Mouse (Mus musculus) liver, embryonic 15.5 days (tissue): Measurements from ENCODE around the gene Itga11. TPM values are rescaled to one million over a fixed set of nuclear protein-coding genes. Genes with fewer than 3 reads are reported as not detected.
"Not testable (repeated sequence)": the region's sequence is repeated elsewhere in the genome, so short reads cannot be mapped to it uniquely, and the experiment has no call there.

Source experiments
- ATAC-seq: fragments of 200-750 bp; cut with Nextera tagmentation; 2 replicates; pipeline ENCODE4 v1.8.0; 2017; ENCODE audit warnings: moderate number of reproducible peaks, mild to moderate bottlenecking, moderate library complexity; ENCODE audit not compliant: insufficient read depth
- H3K27ac ChIP-seq: fragments of 300-500 bp; sonication (generic); replicated peaks from 2 replicates; pipeline ENCODE4 v1.5.1; 2015; ENCODE audit warnings: mild to moderate bottlenecking, inconsistent platforms
- H3K27me3 ChIP-seq: fragments of 300-500 bp; sonication (generic); 2 replicates; pipeline ENCODE4 v1.6.1; 2015; ENCODE audit warnings: mild to moderate bottlenecking, inconsistent platforms
- H3K36me3 ChIP-seq: fragments of 300-500 bp; sonication (generic); replicated peaks from 2 replicates; pipeline ENCODE4 v1.6.1; 2015; ENCODE audit warnings: moderate library complexity, mild to moderate bottlenecking, inconsistent platforms
- H3K4me1 ChIP-seq: fragments of 300-500 bp; sonication (generic); replicated peaks from 2 replicates; pipeline ENCODE4 v1.6.1; 2015; ENCODE audit warnings: inconsistent platforms
- H3K4me2 ChIP-seq: fragments of 300-500 bp; sonication (generic); 2 replicates; pipeline ENCODE4 v1.6.1; 2015; ENCODE audit warnings: moderate library complexity, mild to moderate bottlenecking, inconsistent platforms
- H3K4me3 ChIP-seq: fragments of 300-500 bp; sonication (generic); replicated peaks from 2 replicates; pipeline ENCODE4 v1.5.1; 2015; ENCODE audit warnings: mild to moderate bottlenecking, inconsistent platforms
- H3K9ac ChIP-seq: fragments of 300-500 bp; sonication (generic); 2 replicates; pipeline ENCODE4 v1.6.1; 2015; ENCODE audit warnings: moderate library complexity, mild to moderate bottlenecking, inconsistent platforms
- H3K9me3 ChIP-seq: fragments of 300-500 bp; sonication (generic); replicated peaks from 2 replicates; pipeline ENCODE4 v1.6.1; 2016; ENCODE audit warnings: inconsistent platforms
- WGBS: fragments of 180-500 bp; shearing (Covaris S2); methylation state at CpG from one replicate; pipeline ENCODE4 v1.1.7; 2015; ENCODE audit warnings: mixed read lengths; ENCODE audit not compliant: insufficient replicate concordance; 5-methylcytosine and 5-hydroxymethylcytosine counted together
- polyA plus RNA-seq: library from polyadenylated mRNA; unstranded; fragments of >200 nt; fragmentation: Nextera tagmentation; extraction: Ambion mirVana; gene quantifications from 2 replicates; pipeline ENCODE4 v1.2.1, GENCODE M21; 2015

Itga11 gene
- polyA plus RNA-seq, 1 experiment from 2014 or later, result 0.12 TPM

GRCm38 (mm10) chr9:62658016-62658415, 19.6 kb upstream of the Itga11 start:
- H3K27me3 ChIP-seq, result no peaks in the 10 kb centered on the region
- H3K36me3 ChIP-seq, result no peaks in the 10 kb centered on the region
- 70% methylated on average over 3 of the region's 3 CpGs for WGBS
- no peak overlapping the region for H3K9ac ChIP-seq
- H3K27ac ChIP-seq, result no peak overlapping the region
- H3K4me2 ChIP-seq, result no peak overlapping the region
- H3K4me1 ChIP-seq, result no peaks in the 10 kb centered on the region
- no peak overlapping the region for H3K4me3 ChIP-seq
- H3K9me3 ChIP-seq, result no peaks in the 10 kb centered on the region
- no peak for ATAC-seq

GRCm38 (mm10) chr9:62659026-62659425, 18.6 kb upstream of the Itga11 start:
- WGBS, result 62% methylated on average over 4 of the region's 4 CpGs
- Histone ChIP-seq H3K4me1 (no peaks in the 10 kb centered on the region), H3K27ac (no peak overlapping the region), H3K36me3 (no peaks in the 10 kb centered on the region), H3K9ac (no peak overlapping the region), H3K4me3 (no peak overlapping the region), H3K4me2 (no peak overlapping the region), H3K27me3 (no peaks in the 10 kb centered on the region), H3K9me3 (no peaks in the 10 kb centered on the region)
- ATAC-seq, result no peak

GRCm38 (mm10) chr9:62660971-62661370, 16.7 kb upstream of the Itga11 start:
- not testable (repeated sequence) for ATAC-seq
- WGBS, result 72% methylated on average over 9 of the region's 9 CpGs

GRCm38 (mm10) chr9:62663443-62663842, 14.2 kb upstream of the Itga11 start:
- no peaks in the 10 kb centered on the region for H3K4me1 ChIP-seq
- no peak for ATAC-seq
- H3K27ac ChIP-seq, result no peak overlapping the region
- H3K4me2 ChIP-seq, result no peak overlapping the region
- H3K27me3 ChIP-seq, result no peaks in the 10 kb centered on the region
- no peaks in the 10 kb centered on the region for H3K9me3 ChIP-seq
- 38% methylated on average over 2 of the region's 2 CpGs for WGBS
- H3K4me3 ChIP-seq, result no peak overlapping the region
- H3K36me3 ChIP-seq, result no peaks in the 10 kb centered on the region
- no peak overlapping the region for H3K9ac ChIP-seq

More at GRCm38 (mm10) chr9:62660971-62661370, 16.7 kb upstream of the Itga11 start:
- H3K4me2 ChIP-seq, H3K36me3 ChIP-seq, H3K9ac ChIP-seq, H3K4me1 ChIP-seq, H3K27ac ChIP-seq, H3K27me3 ChIP-seq, H3K4me3 ChIP-seq, H3K9me3 ChIP-seq: not testable (repeated sequence)

- WGBS, result 60% methylated on average over 10 of the region's 10 CpGs
- H3K27me3 ChIP-seq, result no peaks in the 10 kb centered on the region
- no peak overlapping the region for H3K4me2 ChIP-seq
- no peak overlapping the region for H3K4me3 ChIP-seq
- no peak overlapping the region for H3K9ac ChIP-seq
- H3K4me1 ChIP-seq, result no peaks in the 10 kb centered on the region
- H3K36me3 ChIP-seq, result no peaks in the 10 kb centered on the region
- no peaks in the 10 kb centered on the region for H3K9me3 ChIP-seq
- H3K27ac ChIP-seq, result no peak overlapping the region
- ATAC-seq, result no peak
Observed at GRCm38 (mm10) chr9:62664115-62664725, 13.4 kb upstream of the Itga11 start.

GRCm38 (mm10) chr9:62665892-62666291, 11.7 kb upstream of the Itga11 start:
- H3K4me3 ChIP-seq, result no peak overlapping the region
- H3K36me3 ChIP-seq, result no peaks in the 10 kb centered on the region
- no peaks in the 10 kb centered on the region for H3K27me3 ChIP-seq
- H3K27ac ChIP-seq, result no peak overlapping the region
- H3K9ac ChIP-seq, result no peak overlapping the region
- 49% methylated on average over 4 of the region's 4 CpGs for WGBS
- no peak for ATAC-seq
- H3K9me3 ChIP-seq, result no peaks in the 10 kb centered on the region
- H3K4me2 ChIP-seq, result no peak overlapping the region
- no peaks in the 10 kb centered on the region for H3K4me1 ChIP-seq

GRCm38 (mm10) chr9:62668503-62668902, 9.1 kb upstream of the Itga11 start:
- no peak for ATAC-seq
- no peaks in the 10 kb centered on the region for H3K4me1 ChIP-seq
- no peaks in the 10 kb centered on the region for H3K36me3 ChIP-seq
- H3K27ac ChIP-seq, result no peak overlapping the region
- H3K9me3 ChIP-seq, result no peaks in the 10 kb centered on the region
- H3K4me2 ChIP-seq, result no peak overlapping the region
- H3K27me3 ChIP-seq, result no peaks in the 10 kb centered on the region
- no peak overlapping the region for H3K9ac ChIP-seq
- WGBS, result 66% methylated on average over 4 of the region's 4 CpGs
- H3K4me3 ChIP-seq, result no peak overlapping the region

GRCm38 (mm10) chr9:62673241-62673640, 4.4 kb upstream of the Itga11 start:
- 72% methylated on average over 7 of the region's 7 CpGs for WGBS

GRCm38 (mm10) chr9:62675172-62675571, 2.5 kb upstream of the Itga11 start:
- Histone ChIP-seq H3K9ac (no peak overlapping the region), H3K4me2 (no peak overlapping the region), H3K9me3 (no peaks in the 10 kb centered on the region), H3K36me3 (no peaks in the 10 kb centered on the region), H3K4me3 (no peak overlapping the region), H3K27ac (no peak overlapping the region), H3K27me3 (peaks cover 41% of the 10 kb centered on the region), H3K4me1 (no peaks in the 10 kb centered on the region)
- ATAC-seq, result no peak
- WGBS, result 35% methylated on average over 1 of the region's 1 CpGs

More at GRCm38 (mm10) chr9:62673241-62673640, 4.4 kb upstream of the Itga11 start:
- no peak for ATAC-seq
- Histone ChIP-seq H3K36me3 (no peaks in the 10 kb centered on the region), H3K9ac (no peak overlapping the region), H3K4me2 (no peak overlapping the region), H3K4me3 (no peak overlapping the region), H3K27me3 (peaks cover 25% of the 10 kb centered on the region), H3K27ac (no peak overlapping the region), H3K9me3 (no peaks in the 10 kb centered on the region), H3K4me1 (no peaks in the 10 kb centered on the region)

- Histone ChIP-seq H3K36me3 (no peaks in the 10 kb centered on the region), H3K27ac (no peak overlapping the region), H3K4me3 (no peak overlapping the region), H3K9me3 (no peaks in the 10 kb centered on the region), H3K4me2 (peak overlapping the region; percentile 44), H3K27me3 (peaks cover 41% of the 10 kb centered on the region), H3K9ac (no peak overlapping the region), H3K4me1 (no peaks in the 10 kb centered on the region)
- 8% methylated on average over 22 of the region's 22 CpGs for WGBS
- ATAC-seq, result no peak
Observed at GRCm38 (mm10) chr9:62678550-62679155, 1.0 kb downstream of the Itga11 start.

GRCm38 (mm10) chr9:62679398-62679797, 1.8 kb downstream of the Itga11 start:
- Histone ChIP-seq H3K27ac (no peak overlapping the region), H3K4me3 (no peak overlapping the region), H3K4me1 (no peaks in the 10 kb centered on the region), H3K27me3 (peaks cover 41% of the 10 kb centered on the region), H3K4me2 (no peak overlapping the region), H3K9me3 (no peaks in the 10 kb centered on the region), H3K9ac (no peak overlapping the region), H3K36me3 (no peaks in the 10 kb centered on the region)
- WGBS, result 49% methylated on average over 4 of the region's 4 CpGs
- ATAC-seq, result no peak

GRCm38 (mm10) chr9:62684311-62684710, 6.7 kb downstream of the Itga11 start:
- no peaks in the 10 kb centered on the region for H3K36me3 ChIP-seq
- H3K27ac ChIP-seq, result no peak overlapping the region
- no peak for ATAC-seq
- WGBS, result 71% methylated on average over 7 of the region's 7 CpGs
- no peak overlapping the region for H3K9ac ChIP-seq
- H3K9me3 ChIP-seq, result no peaks in the 10 kb centered on the region
- no peak overlapping the region for H3K4me2 ChIP-seq
- no peaks in the 10 kb centered on the region for H3K4me1 ChIP-seq
- H3K27me3 ChIP-seq, result peaks cover 5% of the 10 kb centered on the region
- H3K4me3 ChIP-seq, result no peak overlapping the region
